Mouse (Mus musculus): ENCODE results near the gene Zfp90. TPM values are rescaled to one million over a fixed set of nuclear protein-coding genes. Genes with fewer than 3 reads are reported as not detected.

Gene Zfp90
- total and polyA plus RNA-seq, 3 experiments, result 1.2 to 6.8 (median 3.1) TPM

GRCm38 (mm10) chr8:106432954-106433570, 17.9 kb downstream of the Zfp90 start:
- DNase-seq, result peak; percentile 85

- DNase-seq, result no peak
Measured at GRCm38 (mm10) chr8:106433667-106434066, 18.5 kb downstream of the Zfp90 start.

GRCm38 (mm10) chr8:106437781-106438180, 22.7 kb downstream of the Zfp90 start:
- DNase-seq, result peak; percentile 89

DNA sequence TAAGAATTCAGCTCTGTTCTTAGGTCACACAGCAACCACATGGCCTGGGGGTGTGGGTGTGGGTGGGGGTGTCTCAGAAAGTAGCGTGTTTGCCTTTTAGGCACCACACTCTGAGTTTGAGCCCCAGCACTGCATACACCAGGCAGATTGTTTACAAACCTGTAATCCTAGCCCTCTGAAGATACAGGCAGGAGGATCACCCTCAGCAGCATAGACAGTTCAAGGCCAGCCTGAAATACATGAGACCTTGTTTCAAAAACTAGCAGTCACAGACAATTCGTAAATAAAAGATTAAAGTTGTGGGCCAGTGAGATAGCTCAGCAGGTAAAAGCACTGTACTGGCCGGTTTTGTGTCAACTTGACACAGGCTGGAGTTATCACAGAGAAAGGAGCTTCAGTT, 25.0 kb downstream of the Zfp90 start:
- peak; percentile 24 for DNase-seq

DNA sequence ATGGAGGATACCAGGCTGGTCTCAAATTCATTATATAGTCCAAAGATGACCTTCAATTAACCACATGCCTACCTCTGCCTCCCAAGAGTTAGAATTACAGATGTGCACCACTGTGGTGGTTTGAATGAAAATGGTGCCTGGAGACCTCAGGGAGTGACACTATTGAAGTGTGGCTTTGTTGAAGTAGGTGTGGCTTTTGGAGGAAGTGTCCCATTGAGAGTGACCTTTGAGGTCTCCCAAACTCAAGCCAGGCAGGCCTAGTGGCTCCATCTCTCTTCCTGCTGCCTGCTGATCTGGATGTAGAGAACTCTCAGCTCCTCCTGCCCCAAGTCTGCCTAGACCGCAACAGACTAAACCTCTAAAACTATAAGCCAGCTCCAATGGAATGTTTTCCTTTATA, 27.6 kb downstream of the Zfp90 start:
- DNase-seq, result no peak

DNA sequence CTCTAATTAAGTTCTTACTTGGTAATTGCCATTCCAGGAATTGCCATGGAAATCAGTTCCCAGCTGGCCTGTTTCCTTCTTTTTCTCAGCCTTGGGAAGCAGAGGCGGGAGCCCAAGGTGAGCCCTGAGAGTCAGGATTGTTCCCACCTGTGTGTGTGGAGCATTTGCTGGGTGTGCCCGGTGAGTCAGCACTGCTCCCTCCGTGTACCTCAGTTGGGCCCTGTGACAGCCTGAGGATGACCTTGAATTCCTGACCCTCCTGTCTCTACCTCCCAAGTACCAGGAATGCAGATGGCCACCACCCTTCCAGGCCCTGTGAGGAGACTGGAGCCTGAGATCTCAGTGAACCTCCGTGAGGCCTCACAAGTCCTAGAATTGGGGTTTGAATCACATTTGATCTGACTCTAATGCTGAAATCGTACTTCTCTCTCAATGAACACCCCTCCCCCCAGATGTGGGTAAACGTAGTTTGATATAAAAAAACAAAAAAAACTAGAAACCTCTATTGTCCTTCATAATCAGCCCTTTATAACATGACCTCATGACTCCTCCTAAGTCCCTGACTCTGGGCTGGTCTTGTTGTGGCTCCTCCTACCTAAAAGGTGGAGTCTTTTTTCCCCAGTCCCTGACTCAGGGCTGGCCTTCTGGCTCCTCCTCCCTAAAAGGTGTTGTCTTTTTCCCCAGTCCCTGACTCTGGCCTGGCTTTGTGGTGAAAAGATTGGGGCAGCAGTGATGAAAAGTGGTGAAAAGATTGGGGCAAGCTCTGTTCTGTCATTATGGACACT, 36.4 kb downstream of the Zfp90 start:
- DNase-seq, result no peak

- DNase-seq, result peak; percentile 70
Measured at GRCm38 (mm10) chr8:106452701-106453481, 37.8 kb downstream of the Zfp90 start.

DNA sequence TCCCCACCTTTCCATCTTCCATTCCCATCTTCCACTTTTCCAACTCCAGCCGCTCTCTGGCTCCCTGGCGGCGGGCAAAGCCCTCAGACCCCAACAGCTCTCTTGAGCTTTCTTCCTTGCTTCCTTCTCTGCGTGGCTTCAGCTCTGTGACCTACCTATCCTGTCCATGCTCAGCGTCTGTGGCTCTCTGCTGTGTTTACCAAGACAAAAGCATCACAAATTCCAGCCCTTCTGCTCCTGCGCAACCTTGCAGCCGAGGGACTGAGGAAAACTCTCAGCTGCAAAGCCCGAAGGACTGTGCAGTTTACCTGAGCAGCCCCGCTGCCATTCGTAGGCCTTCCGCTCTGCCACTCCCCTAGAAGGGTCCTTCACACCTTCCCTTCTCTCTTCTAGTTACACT, 38.9 kb downstream of the Zfp90 start:
- no peak for DNase-seq

GRCm38 (mm10) chr8:106462131-106462530, 47.0 kb downstream of the Zfp90 start:
- no peak for DNase-seq

GRCm38 (mm10) chr8:106463795-106464194, 48.7 kb downstream of the Zfp90 start:
- DNase-seq, result no peak

DNA sequence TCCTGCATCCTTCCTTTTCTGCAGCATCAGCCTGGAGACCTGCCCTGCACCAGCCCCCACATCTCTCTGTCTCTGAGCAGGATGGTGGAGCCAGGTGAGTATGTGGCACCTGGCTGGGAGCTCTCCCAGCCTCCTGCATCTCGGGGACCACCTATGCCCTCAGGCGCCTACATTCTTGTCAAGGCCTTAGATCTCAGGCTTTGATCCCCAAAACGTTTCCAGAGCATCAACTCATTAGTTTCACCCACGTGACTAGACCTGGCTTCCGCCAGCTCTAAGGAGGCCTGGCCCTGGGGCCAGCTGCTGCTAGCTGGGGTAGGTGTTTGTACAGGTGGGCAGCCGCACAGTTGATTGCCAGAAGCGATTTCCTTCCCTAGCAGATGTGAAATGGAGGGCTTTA, 54.4 kb downstream of the Zfp90 start:
- no peak for DNase-seq

DNA sequence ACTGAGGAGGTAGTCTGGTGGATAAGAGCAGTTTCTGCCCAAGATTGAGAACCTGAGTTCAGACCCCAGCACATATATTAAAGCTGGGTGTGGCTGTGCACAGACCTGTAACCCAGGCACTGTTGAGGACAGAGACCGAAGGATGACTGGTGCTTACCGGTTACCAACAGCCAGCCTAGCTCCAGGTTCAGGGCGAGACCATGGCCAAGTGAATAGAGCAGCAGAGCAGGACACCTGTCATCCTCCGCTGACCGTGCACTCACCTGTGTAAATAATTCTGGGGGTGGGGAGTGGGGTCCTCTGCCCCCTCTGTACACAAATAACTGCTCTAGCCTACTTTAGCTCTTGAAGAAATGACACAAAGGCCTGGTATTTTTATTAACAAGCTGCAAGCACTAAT, 58.9 kb downstream of the Zfp90 start:
- no peak for DNase-seq

Other genes starting within 250 kb of the Zfp90 start
- 10 to 100 TPM; 27.2 to 34.0 TPM for gene Slc7a6, start 246.5 kb upstream of the Zfp90 start, total RNA-seq (2021)
- gene Slc7a6, start 246.5 kb upstream of the Zfp90 start, polyA plus RNA-seq (2012; rRNA removed), result 17.3 and 26.5 TPM in 2 replicates
- gene Slc7a6os, start 204.4 kb upstream of the Zfp90 start, total RNA-seq (2021), result 10 to 100 TPM; 24.2 to 25.1 TPM
- gene Slc7a6os, start 204.4 kb upstream of the Zfp90 start, polyA plus RNA-seq (2012; rRNA removed), result 14.1 and 14.7 TPM in 2 replicates
- 10 to 100 TPM; 23.0 to 28.1 TPM for gene Prmt7, start 204.4 kb upstream of the Zfp90 start, total RNA-seq (2021)
- gene Prmt7, start 204.4 kb upstream of the Zfp90 start, polyA plus RNA-seq (2012; rRNA removed), result 14.1 and 19.8 TPM in 2 replicates
- 10 to 100 TPM in 1 of 2 experiments, 1 to 10 TPM in 1; 6.4 to 13.7 TPM for gene Smpd3, start 77.3 kb upstream of the Zfp90 start, total RNA-seq (2021)
- gene Smpd3, start 77.3 kb upstream of the Zfp90 start, polyA plus RNA-seq (2012; rRNA removed), result 5.4 and 5.8 TPM in 2 replicates
- gene 6030452D12Rik, start 85.2 kb downstream of the Zfp90 start, total RNA-seq (2021), result not detected
- not detected in 2 replicates for gene 6030452D12Rik, start 85.2 kb downstream of the Zfp90 start, polyA plus RNA-seq (2012; rRNA removed)
- under 1 TPM; 0.55 to 0.93 TPM for gene Cdh3, start 95.6 kb downstream of the Zfp90 start, total RNA-seq (2021)
- gene Cdh3, start 95.6 kb downstream of the Zfp90 start, polyA plus RNA-seq (2012; rRNA removed), result 0.19 and 0.30 TPM in 2 replicates
- gene Gm10073, start 158.1 kb downstream of the Zfp90 start, total RNA-seq (2021), result 100 to 1,000 TPM in 1 of 2 experiments, 10 to 100 TPM in 1; 71.9 to 145 TPM
- 50.1 and 65.3 TPM in 2 replicates for gene Gm10073, start 158.1 kb downstream of the Zfp90 start, polyA plus RNA-seq (2012; rRNA removed)
- gene Cdh1, start 188.0 kb downstream of the Zfp90 start, total RNA-seq (2021), result under 1 TPM; 0.14 to 0.23 TPM
- gene Cdh1, start 188.0 kb downstream of the Zfp90 start, polyA plus RNA-seq (2012; rRNA removed), result 0.08 and 0.09 TPM in 2 replicates

Measured in adrenal gland, adult 2 months (tissue).